Mouse (Mus musculus): ENCODE measurements around the gene Tprkb.
"Not testable (repeated sequence)": the region's sequence is repeated elsewhere in the genome, so short reads cannot be mapped to it uniquely, and the experiment has no call there.

DNA sequence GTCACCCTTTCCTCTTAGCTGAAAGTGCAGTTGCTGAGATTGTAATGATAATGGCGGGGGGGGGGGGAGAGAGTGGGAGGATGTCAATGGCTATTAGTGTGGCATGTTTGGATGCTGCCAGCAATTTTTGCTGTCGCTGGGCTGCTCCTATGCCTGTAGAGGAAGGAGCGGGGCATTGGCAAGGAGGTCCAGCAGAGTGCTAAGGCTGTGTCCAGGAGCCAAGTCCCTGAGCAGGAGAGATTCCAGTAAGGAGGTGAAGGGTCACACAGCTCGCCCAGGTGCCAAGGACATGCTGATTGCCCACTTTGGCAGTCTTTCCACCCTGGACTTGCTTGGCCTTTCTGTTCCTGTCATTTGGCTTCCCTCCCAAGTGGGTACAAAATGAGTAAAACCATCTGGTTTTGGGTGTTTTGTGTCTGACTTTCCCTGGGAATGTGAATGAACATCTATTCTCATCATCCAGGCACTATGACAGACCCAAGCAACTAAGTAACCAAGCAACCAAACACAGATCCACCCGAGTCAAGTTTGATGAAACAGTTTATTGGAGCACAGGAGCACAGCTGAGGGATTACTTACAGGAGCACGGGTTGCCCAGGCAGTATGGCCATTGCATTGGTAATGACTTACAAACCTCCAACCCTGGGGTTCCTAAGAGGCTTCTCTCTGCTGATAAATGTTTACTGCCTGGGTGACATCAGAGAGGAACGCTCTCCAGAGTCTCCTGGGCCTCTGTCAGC lies 46.6 kb upstream of the Tprkb start:
- not testable (repeated sequence) for TF ChIP-seq CTCF (IDR thresholded peaks at IDR 0.05; ENCODE audit: borderline replicate concordance, extremely low read depth, insufficient read depth, insufficient read length); POLR2A (IDR thresholded peaks at IDR 0.05; ENCODE audit: borderline replicate concordance, extremely low read depth, insufficient read depth, insufficient read length, poor library complexity, severe bottlenecking)
